12 mouse cellular contexts compared by ENCODE assay signal in genomic region chr8:83300135-83300534, GRCm38 (mm10). TPM values are rescaled to one million over a fixed set of nuclear protein-coding genes. Genes with fewer than 3 reads are reported as not detected.
DNase-seq lines count a peak whose midpoint lies in the region; ATAC-seq and TF ChIP-seq lines count a peak whose summit lies in the region.
"Had no signal": no experiment of that assay in that cellular context is flagged by ENCODE, and none has a peak within 500 bp of the region (broad histone marks: within the 10 kb centered on the region; RNA-seq: fewer than 3 reads in every experiment).

No protein-coding gene starts in this region.

- ATAC-seq in forebrain, postnatal 0 days, result no peak
- ATAC-seq in forebrain, embryonic 16.5 days, result no peak
- ATAC-seq in granulocyte monocyte progenitor cell, adult 5-6 weeks (replicated peaks; ENCODE audit: poor library complexity, severe bottlenecking), result peak; percentile 68

- TF ChIP-seq CTCF in forebrain, postnatal 0 days (IDR thresholded peaks at IDR 0.05; ENCODE audit: low read depth), result 0 out of 2 replicates have a peak, but pooled peaks have one; percentile 22
- peak; percentile 13; the same call in 1 of the 2 replicates for TF ChIP-seq CTCF in spleen, adult 2 months (IDR thresholded peaks at IDR 0.05; ENCODE audit: extremely low read depth, insufficient read depth, insufficient read length, insufficient replicate concordance)

- H3K4me2 ChIP-seq in forebrain, postnatal 0 days (ENCODE audit: low read depth), result no peak overlapping the region
- no peak overlapping the region for H3K4me2 ChIP-seq in forebrain, embryonic 16.5 days (ENCODE audit: low read length)
- H3K4me2 ChIP-seq: limb, embryonic 12.5 days had no signal

- H3K4me3 ChIP-seq in forebrain, postnatal 0 days (ENCODE audit: low read depth, low read length), result no peak overlapping the region
- H3K4me3 ChIP-seq in forebrain, embryonic 16.5 days (replicated peaks; ENCODE audit: low read length), result no peak overlapping the region
- no peak overlapping the region for H3K4me3 ChIP-seq in spleen, adult 2 months (ENCODE audit: extremely low read depth, insufficient read depth, insufficient read length)
- H3K4me3 ChIP-seq in embryonic facial prominence, embryonic 10.5 days, result no peak overlapping the region
- H3K4me3 ChIP-seq: limb, embryonic 12.5 days had no signal

- no peaks in the 10 kb centered on the region for H3K9me3 ChIP-seq in forebrain, postnatal 0 days (ENCODE audit: low read length)
- peaks cover 5% of the 10 kb centered on the region; the same call in 1 of the 2 replicates for H3K9me3 ChIP-seq in forebrain, embryonic 16.5 days (ENCODE audit: control insufficient read depth, low read length)
- H3K9me3 ChIP-seq in embryonic facial prominence, embryonic 10.5 days, result 0 out of 2 replicates have a peak, but pooled peaks cover 2% of the 10 kb centered on the region

- 78% methylated on average over 1 of the region's 1 CpGs for WGBS in forebrain, postnatal 0 days
- WGBS in forebrain, embryonic 16.5 days, result 50% methylated on average over 1 of the region's 1 CpGs
- WGBS in spleen, adult 2 months, result 47% methylated on average over 1 of the region's 1 CpGs
- 63% methylated on average over 1 of the region's 1 CpGs for WGBS in embryonic facial prominence, embryonic 10.5 days

- DNase-seq in forebrain, postnatal 0 days, result no peak
- DNase-seq in spleen, adult 2 months (ENCODE audit: low read depth in 1 of 2, low spot score in 2 of 2), result no peak
- no peak for DNase-seq in spleen, adult 12 weeks (ENCODE audit: low spot score)
- DNase-seq in thymus, postnatal 4 days, result peak; percentile 47
- DNase-seq in frontal cortex, postnatal 25 days (ENCODE audit: low spot score in 2 of 2), result no peak
- DNase-seq in embryonic facial prominence, embryonic 10.5 days (ENCODE audit: low spot score), result no peak
- DNase-seq: cerebellum, adult 18-20 months had no signal

- no peak overlapping the region for H3K9ac ChIP-seq in forebrain, postnatal 0 days
- no peak overlapping the region for H3K9ac ChIP-seq in forebrain, embryonic 16.5 days (replicated peaks; ENCODE audit: low read depth, low read length)
- H3K9ac ChIP-seq: limb, embryonic 12.5 days had no signal

- no peaks in the 10 kb centered on the region for H3K27me3 ChIP-seq in forebrain, postnatal 0 days (ENCODE audit: insufficient read depth, low read length)
- no peaks in the 10 kb centered on the region for H3K27me3 ChIP-seq in forebrain, embryonic 16.5 days (replicated peaks; ENCODE audit: control insufficient read depth, insufficient read depth, low read length)
- H3K27me3 ChIP-seq in spleen, adult 2 months (ENCODE audit: control insufficient read depth, insufficient read depth, low read length), result no peaks in the 10 kb centered on the region
- no peaks in the 10 kb centered on the region for H3K27me3 ChIP-seq in embryonic facial prominence, embryonic 10.5 days (replicated peaks; ENCODE audit: low read depth, poor library complexity, severe bottlenecking)
- H3K27me3 ChIP-seq: limb, embryonic 12.5 days had no signal

- no peak overlapping the region for H3K27ac ChIP-seq in forebrain, postnatal 0 days (ENCODE audit: low read depth, low read length)
- H3K27ac ChIP-seq in forebrain, embryonic 16.5 days (ENCODE audit: low read length), result no peak overlapping the region
- H3K27ac ChIP-seq in spleen, adult 2 months (ENCODE audit: insufficient read depth, low read length), result no peak overlapping the region
- H3K27ac ChIP-seq in embryonic facial prominence, embryonic 10.5 days (replicated peaks), result no peak overlapping the region
- H3K27ac ChIP-seq: limb, embryonic 12.5 days had no signal

- no peaks in the 10 kb centered on the region for H3K36me3 ChIP-seq in forebrain, postnatal 0 days (ENCODE audit: insufficient read depth)
- H3K36me3 ChIP-seq in forebrain, embryonic 16.5 days (ENCODE audit: control insufficient read depth, insufficient read depth), result no peaks in the 10 kb centered on the region
- no peaks in the 10 kb centered on the region for H3K36me3 ChIP-seq in spleen, adult 2 months (ENCODE audit: control insufficient read depth, insufficient read depth, low read length)
- no peaks in the 10 kb centered on the region for H3K36me3 ChIP-seq in embryonic facial prominence, embryonic 10.5 days (replicated peaks)
- H3K36me3 ChIP-seq: limb, embryonic 12.5 days had no signal

- H3K4me1 ChIP-seq in forebrain, postnatal 0 days (ENCODE audit: insufficient read depth), result no peaks in the 10 kb centered on the region
- no peaks in the 10 kb centered on the region for H3K4me1 ChIP-seq in forebrain, embryonic 16.5 days (replicated peaks; ENCODE audit: control insufficient read depth, insufficient read depth, low read length)
- no peaks in the 10 kb centered on the region for H3K4me1 ChIP-seq in spleen, adult 2 months (ENCODE audit: control insufficient read depth, insufficient read depth, insufficient read length)
- peaks cover 5% of the 10 kb centered on the region; the same call in 1 of the 2 replicates for H3K4me1 ChIP-seq in embryonic facial prominence, embryonic 10.5 days
- H3K4me1 ChIP-seq: limb, embryonic 12.5 days had no signal

- no peak for TF ChIP-seq POLR2A in spleen, adult 2 months (IDR thresholded peaks at IDR 0.05; ENCODE audit: low read depth, low read length)

RNA-seq across cellular contexts. Expression of gene Ucp1, which starts 10.0 kb away (rescaled TPM):
- 0.85 TPM in 1 of 2 replicates, not detected in the other for total RNA-seq in forebrain, postnatal 0 days (2014; rRNA removed)
- polyA plus RNA-seq in forebrain, postnatal 0 days (2015; fragmentation: Nextera tagmentation; extraction: Ambion mirVana), result not detected in 2 replicates
- polyA plus RNA-seq in forebrain, embryonic 16.5 days (2015; fragmentation: Nextera tagmentation; extraction: Ambion mirVana), result not detected in 2 replicates
- 0.15 TPM in 1 of 2 replicates, not detected in the other for polyA plus RNA-seq in spleen, adult 2 months (2012; rRNA removed)
- total RNA-seq in granulocyte monocyte progenitor cell, adult 5-6 weeks (2014; fragmentation: Nextera tagmentation), result not detected in 2 replicates
- total RNA-seq in granulocyte monocyte progenitor cell, adult 5-6 weeks (2017), result not detected in 2 replicates
- polyA plus RNA-seq in embryonic facial prominence, embryonic 10.5 days (2016; fragmentation: Nextera tagmentation; extraction: Ambion mirVana), result 0.09 TPM in 1 of 2 replicates, not detected in the other
- polyA plus RNA-seq: limb, embryonic 12.5 days had no signal

RNA-seq across cellular contexts. Expression of gene Elmod2, which starts 32.2 kb away (rescaled TPM):
- 20.0 and 25.6 TPM in 2 replicates for total RNA-seq in forebrain, postnatal 0 days (2014; rRNA removed)
- 6.7 and 10.0 TPM in 2 replicates for polyA plus RNA-seq in forebrain, postnatal 0 days (2015; fragmentation: Nextera tagmentation; extraction: Ambion mirVana)
- 31.0 and 33.1 TPM in 2 replicates for polyA plus RNA-seq in forebrain, embryonic 16.5 days (2015; fragmentation: Nextera tagmentation; extraction: Ambion mirVana)
- polyA plus RNA-seq in spleen, adult 2 months (2012; rRNA removed), result 1.1 and 1.3 TPM in 2 replicates
- 7.2 and 12.3 TPM in 2 replicates for total RNA-seq in granulocyte monocyte progenitor cell, adult 5-6 weeks (2014; fragmentation: Nextera tagmentation)
- total RNA-seq in granulocyte monocyte progenitor cell, adult 5-6 weeks (2017), result 17.3 and 20.3 TPM in 2 replicates
- polyA plus RNA-seq in embryonic facial prominence, embryonic 10.5 days (2016; fragmentation: Nextera tagmentation; extraction: Ambion mirVana), result 22.3 and 23.6 TPM in 2 replicates

RNA-seq across cellular contexts. Expression of gene Mgat4d, which starts 48.1 kb away (rescaled TPM):
- not detected in 2 replicates for total RNA-seq in forebrain, postnatal 0 days (2014; rRNA removed)
- not detected in 2 replicates for polyA plus RNA-seq in forebrain, postnatal 0 days (2015; fragmentation: Nextera tagmentation; extraction: Ambion mirVana)
- polyA plus RNA-seq in forebrain, embryonic 16.5 days (2015; fragmentation: Nextera tagmentation; extraction: Ambion mirVana), result not detected in 2 replicates
- polyA plus RNA-seq in spleen, adult 2 months (2012; rRNA removed), result not detected in 2 replicates
- total RNA-seq in granulocyte monocyte progenitor cell, adult 5-6 weeks (2014; fragmentation: Nextera tagmentation), result not detected in 2 replicates
- not detected in 2 replicates for total RNA-seq in granulocyte monocyte progenitor cell, adult 5-6 weeks (2017)
- polyA plus RNA-seq in embryonic facial prominence, embryonic 10.5 days (2016; fragmentation: Nextera tagmentation; extraction: Ambion mirVana), result not detected in 2 replicates
- polyA plus RNA-seq: gonadal fat pad, adult 2 months; intestine, embryonic 14.5 days; limb, embryonic 12.5 days had no signal
